Mouse (Mus musculus): Measurements from ENCODE around the gene Epb41l3.

Epb41l3 gene

GRCm38 (mm10) chr17:69109216-69109615 lies 33.7 kb downstream of the Epb41l3 start:
- peak; percentile 31 to 33 for DNase-seq

- no peak for DNase-seq
These were observed 36.7 kb downstream of the Epb41l3 start for GRCm38 (mm10) chr17:69112232-69112631.

- no peak for DNase-seq
These were observed 43.7 kb downstream of the Epb41l3 start for GRCm38 (mm10) chr17:69119183-69119582.

GRCm38 (mm10) chr17:69120533-69121358 lies 45.3 kb downstream of the Epb41l3 start:
- DNase-seq, result peak; percentile 50 to 66

GRCm38 (mm10) chr17:69122403-69122802 lies 46.9 kb downstream of the Epb41l3 start:
- DNase-seq, result peak in 1 of 2 experiments; percentile 19

GRCm38 (mm10) chr17:69127436-69127835 lies 52.0 kb downstream of the Epb41l3 start:
- DNase-seq, result no peak

- no peak for DNase-seq
These were observed 52.5 kb downstream of the Epb41l3 start for GRCm38 (mm10) chr17:69127981-69128380.

GRCm38 (mm10) chr17:69129434-69129833 lies 54.0 kb downstream of the Epb41l3 start:
- no peak for DNase-seq

GRCm38 (mm10) chr17:69143017-69143416 lies 67.5 kb downstream of the Epb41l3 start:
- DNase-seq, result no peak

- no peak for DNase-seq
These were observed 75.3 kb downstream of the Epb41l3 start for GRCm38 (mm10) chr17:69150826-69151225.

- DNase-seq, result no peak
These were observed 75.8 kb downstream of the Epb41l3 start for GRCm38 (mm10) chr17:69151281-69151680.

- DNase-seq, result no peak
These were observed 79.6 kb downstream of the Epb41l3 start for GRCm38 (mm10) chr17:69155034-69155433.

GRCm38 (mm10) chr17:69156522-69157100 lies 81.1 kb downstream of the Epb41l3 start:
- peak; percentile 66 to 77 for DNase-seq

- DNase-seq, result peak; percentile 37 to 64
These were observed 81.8 kb downstream of the Epb41l3 start for GRCm38 (mm10) chr17:69157101-69157808.

GRCm38 (mm10) chr17:69157809-69158185 lies 82.3 kb downstream of the Epb41l3 start:
- no peak for DNase-seq

GRCm38 (mm10) chr17:69158690-69159089 lies 83.2 kb downstream of the Epb41l3 start:
- no peak for DNase-seq

GRCm38 (mm10) chr17:69162731-69163130 lies 87.2 kb downstream of the Epb41l3 start:
- peak in 1 of 2 experiments; percentile 11 for DNase-seq

- no peak for DNase-seq
These were observed 101.5 kb downstream of the Epb41l3 start for GRCm38 (mm10) chr17:69176949-69177501.

- DNase-seq, result no peak
These were observed 102.5 kb downstream of the Epb41l3 start for GRCm38 (mm10) chr17:69177954-69178353.

GRCm38 (mm10) chr17:69180905-69181559 lies 105.5 kb downstream of the Epb41l3 start:
- DNase-seq, result peak; percentile 51 to 64

GRCm38 (mm10) chr17:69181560-69182316 lies 106.3 kb downstream of the Epb41l3 start:
- peak in 1 of 2 experiments; percentile 17 for DNase-seq

GRCm38 (mm10) chr17:69187794-69188193 lies 112.3 kb downstream of the Epb41l3 start:
- DNase-seq, result no peak

All from kidney, postnatal 4 days (tissue).